Mouse (Mus musculus): ENCODE data around the gene Ccdc34.

The Ccdc34 gene

DNA sequence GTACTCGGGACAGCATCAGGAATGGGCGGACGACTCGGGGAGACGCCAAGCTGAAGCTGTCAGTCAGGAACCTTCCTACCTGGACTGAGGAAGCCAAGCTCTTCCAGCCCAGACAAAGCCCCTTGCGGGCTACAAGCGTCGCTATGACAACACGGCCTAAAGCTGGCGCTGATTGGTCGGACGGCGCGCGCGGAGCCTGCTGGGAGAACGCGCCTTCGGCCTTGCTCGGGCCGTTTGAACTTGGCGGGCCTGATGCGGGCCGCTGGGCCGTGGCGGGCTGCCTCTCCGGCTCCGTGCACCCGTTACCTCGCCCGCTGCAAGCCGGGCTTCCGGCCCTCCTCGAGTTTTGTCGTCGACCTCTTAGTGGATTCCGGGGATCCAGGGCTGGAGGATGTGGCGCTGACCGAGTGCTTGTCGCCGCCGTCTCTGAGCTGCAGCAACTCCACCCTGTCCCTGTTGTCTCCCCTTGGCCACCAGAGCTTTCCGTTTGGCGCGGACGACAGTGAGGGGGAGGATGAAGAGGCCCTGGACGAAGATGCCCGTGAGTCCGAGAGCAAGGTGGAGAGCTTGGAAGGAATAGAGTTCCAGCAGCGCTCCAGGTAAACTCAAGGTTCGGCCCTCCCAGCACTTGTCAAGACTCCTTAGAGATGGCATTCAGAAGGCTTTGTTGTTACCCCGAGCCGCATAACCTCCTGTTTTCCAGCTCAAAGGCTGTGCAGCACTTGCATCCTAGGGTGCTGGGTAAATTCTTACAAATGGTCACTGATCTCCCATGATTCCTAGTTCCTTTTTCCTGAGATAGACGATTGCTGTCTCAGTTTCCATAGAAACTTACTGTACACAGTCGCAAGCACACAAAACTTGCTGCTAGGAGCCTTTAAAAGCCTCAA, at the start of gene Ccdc34:
Ccdc34 (plus strand) TSS at position 202 of the 890 bp plus-strand sequence.
- peak; percentile 83 for DNase-seq (ENCODE audit: low spot score)

DNA sequence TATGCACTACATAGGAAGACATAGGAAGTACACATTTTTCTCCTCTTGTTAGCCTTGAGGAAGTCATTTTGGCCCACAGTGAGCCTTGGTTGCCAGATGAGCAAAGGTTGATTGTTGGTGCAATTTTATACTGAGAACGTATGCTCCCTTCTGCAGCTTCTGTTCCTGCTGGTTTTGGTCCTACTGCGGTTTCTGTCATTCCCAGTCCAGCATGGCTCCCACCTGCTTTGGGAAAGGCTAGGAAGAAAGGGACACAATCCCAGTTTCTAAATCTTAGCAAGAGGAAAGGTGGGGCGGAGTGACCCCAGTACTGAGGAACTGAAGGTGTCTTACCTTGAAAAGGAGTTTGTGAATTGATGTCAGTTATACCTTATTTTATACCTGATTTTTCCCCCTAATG, 48.2 kb upstream of the Ccdc34 start:
- DNase-seq (ENCODE audit: low spot score) = no peak

DNA sequence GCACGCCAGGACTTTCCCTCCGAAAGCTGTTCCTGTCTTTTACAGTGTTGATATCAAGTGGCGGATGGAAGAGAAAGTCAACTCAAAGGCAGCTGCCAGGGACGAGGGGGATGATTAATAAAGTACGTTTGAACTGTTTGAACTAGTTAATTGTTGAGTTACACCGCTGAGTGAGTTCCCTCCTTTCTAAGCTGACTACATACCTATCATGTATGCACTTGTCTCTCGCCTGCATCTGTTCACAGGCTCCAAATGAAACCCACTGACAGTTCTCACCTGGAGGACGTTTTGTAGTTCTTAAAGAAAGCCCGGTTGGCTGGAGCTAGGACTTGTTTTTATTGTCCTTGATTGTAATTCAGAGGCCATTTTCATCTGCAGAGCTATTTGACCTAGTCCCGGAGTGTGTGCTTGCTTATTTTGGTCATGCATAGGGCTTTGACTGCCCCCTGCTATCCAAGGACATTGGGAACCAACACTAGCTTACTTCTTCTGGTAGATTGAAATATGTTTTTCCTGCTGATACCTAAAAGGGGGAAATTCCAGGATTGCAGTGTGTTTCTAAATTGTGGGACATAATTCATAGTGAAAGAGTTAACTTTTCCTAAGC, 47.6 kb upstream of the Ccdc34 start:
- DNase-seq (ENCODE audit: low spot score) = no peak

DNA sequence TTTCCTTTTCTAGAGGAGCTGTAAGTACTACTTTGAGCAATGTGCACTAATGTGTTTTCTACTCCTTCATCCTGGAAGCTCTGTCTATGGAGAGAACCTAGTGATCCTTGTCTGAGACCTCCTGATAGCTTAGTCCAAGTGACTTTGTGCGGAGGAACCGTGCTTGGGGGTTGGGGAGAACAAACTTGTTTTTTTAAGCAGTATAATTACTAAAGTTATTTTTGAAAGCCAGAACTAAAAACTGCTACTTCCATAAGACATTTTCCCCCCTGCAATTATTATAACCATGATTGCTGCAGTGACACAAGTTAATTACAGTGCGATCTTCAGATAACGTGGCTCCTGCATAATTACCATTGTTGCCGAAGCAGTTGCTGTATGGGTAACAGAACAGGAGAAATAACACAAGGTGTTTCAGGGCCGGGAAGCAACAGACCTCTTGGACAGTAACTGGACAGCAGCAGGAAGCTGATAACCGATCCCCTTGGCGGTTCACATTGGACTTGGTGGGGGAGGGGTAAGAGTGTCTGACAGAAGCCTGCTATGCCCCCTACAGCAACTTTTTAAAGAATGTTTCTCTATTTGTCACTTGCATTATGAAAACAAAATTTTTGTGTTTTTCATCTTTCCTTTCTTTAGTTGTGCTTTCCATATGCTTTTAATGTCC, 46.7 kb upstream of the Ccdc34 start:
- DNase-seq (ENCODE audit: low spot score) = no peak

DNA sequence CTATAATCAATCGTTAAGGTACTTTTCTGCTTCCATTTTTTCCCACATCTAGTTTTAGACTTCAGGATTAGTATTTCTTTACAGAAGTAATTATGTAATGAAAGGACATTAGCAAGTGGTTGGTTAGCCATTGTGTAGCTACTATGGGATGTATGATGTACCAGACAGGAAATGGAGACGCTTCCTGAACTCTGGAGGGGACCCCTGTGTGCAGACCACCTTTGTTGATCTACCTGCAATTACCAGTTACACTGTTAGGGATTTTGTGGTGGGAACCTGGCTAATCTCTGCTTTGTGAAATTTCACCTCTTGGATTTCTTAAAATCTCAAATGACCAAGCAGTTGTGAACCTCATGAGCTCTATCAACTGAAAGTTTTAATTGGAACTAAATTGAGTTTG, 45.3 kb upstream of the Ccdc34 start:
- no peak for DNase-seq (ENCODE audit: low spot score)

DNA sequence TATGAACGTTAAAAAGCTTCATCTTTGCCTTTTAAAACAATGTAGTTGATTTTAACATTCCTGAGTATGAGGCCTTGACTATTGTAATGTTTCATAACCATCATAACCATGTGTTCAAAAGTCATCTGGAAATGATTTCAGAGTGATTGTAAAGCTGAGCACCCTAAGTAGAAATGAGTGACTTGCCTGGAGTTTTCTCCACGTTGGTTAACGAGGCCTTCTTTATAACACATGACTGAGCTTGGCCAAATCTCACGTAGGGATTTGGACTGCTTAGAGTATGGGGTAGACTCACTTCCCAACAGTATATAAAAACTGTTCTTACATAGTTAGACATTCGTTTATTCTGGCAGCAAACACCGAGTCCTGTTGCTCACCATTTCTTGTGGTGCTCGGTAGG, 44.7 kb upstream of the Ccdc34 start:
- no peak for DNase-seq (ENCODE audit: low spot score)

DNA sequence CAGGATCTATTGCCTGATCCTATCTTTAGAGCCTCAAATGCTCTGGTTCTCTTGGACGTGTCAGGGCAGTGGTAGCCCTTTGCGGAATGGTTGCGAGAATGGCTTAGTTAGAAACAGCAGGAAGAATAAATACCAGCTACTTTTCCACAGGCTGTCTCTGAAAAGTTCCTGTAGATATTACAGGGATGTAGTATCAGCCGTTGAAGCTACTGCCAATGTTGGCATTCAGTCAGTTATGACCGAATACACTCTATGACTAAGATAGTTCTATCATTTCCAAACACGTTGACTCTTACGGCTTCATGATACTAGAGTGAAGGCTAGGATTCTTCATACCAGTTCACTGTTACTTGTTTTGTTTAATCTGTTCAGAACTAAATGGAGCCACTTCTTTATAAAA, 42.8 kb upstream of the Ccdc34 start:
- no peak for DNase-seq (ENCODE audit: low spot score)

DNA sequence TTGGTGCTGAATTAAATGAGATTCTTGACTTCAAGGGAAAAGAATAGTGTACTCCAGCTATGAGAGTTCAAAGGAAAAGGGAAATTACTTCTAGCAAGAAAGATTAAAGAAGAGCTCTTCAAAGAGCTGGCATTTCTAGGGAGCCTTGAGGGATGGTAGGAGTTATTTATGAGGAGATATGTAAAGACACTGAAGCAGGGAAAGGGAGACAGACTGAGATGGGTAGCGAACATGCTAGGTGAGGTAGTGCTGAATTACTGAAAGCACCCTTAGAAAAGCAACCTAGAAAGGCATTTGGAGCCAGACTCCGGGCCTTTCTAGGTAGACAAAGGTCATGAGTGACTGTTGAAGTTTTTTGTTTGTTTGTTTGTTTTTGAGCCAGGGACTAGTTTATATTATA, 41.4 kb upstream of the Ccdc34 start:
- no peak for DNase-seq (ENCODE audit: low spot score)

DNA sequence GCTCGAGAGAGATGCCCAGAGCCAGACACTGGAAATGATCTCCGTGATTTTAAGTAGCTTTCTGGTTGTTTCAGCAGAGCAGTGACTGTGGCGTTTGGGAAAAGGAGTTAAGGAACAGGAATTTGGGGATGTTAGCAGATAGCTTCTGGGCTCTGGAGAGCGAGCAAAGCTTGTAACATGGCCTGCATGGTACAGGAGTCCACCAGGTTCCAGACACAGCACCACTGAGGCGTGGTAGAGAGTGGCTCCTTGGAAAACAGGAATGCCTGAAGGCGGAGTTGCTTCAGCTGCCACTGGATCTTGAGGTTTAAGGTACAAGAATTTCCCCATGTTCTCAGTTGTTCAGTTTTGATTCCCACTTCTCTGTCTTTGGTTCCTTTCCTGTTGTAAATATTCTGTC, 40.3 kb upstream of the Ccdc34 start:
- DNase-seq (ENCODE audit: low spot score) = no peak

DNA sequence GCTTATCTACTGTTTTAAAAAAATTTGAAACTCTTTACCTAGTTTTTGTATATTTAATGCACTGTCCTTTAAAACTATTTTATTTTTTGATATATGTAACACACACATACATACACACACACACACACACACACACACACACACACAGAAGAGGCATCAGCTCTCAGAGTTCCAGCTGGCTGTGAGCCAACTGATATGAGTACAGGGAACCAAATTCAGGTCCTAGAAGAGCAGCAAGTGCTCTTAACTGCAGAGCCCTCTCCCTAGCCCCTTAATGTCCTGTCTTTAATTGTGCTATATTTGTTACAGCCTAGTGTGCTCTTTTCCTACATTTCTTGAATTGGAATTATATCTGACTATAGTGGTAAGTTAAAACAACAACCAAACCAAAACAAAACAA, 38.4 kb upstream of the Ccdc34 start:
- no peak for DNase-seq (ENCODE audit: low spot score)

DNA sequence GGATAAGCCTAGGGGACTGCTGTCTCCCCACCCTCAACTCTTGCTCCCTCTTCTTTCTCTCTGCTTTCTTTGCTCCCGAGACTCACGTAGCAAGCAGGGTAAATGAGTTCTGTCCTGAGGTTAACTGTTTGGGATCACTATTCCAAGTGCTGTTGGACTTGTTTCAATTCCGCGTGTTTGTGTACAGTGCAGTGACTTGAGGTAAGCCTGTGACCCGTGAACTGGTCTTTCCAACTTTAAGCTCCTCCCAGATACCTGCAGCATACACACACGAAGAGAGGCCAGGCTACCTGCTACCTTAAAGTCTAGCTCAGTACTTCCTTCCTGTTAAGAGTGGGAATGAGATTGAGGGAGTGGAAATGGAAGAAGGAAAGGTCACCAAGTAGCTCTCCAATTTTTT, 34.2 kb upstream of the Ccdc34 start:
- no peak for DNase-seq (ENCODE audit: low spot score)

DNA sequence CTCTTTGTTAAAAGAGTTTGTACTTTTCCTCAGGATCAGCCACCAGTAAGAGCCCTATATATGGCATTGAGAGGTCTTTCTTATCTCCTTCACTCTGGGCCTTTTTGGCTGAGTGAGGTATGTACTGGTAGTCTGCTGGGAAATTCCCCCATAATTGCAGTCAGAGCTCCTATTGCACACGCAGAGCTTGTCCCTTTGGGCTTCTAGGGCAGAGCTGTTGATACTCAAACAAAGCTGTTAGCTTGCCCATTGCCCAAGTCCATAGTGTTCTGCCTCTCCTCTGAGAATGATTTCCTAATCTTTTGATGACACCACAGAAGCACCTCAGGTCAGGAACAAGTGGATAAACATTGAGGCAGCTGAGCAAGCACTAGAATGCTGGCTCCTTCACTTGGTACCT, 32.7 kb upstream of the Ccdc34 start:
- no peak for DNase-seq (ENCODE audit: low spot score)

DNA sequence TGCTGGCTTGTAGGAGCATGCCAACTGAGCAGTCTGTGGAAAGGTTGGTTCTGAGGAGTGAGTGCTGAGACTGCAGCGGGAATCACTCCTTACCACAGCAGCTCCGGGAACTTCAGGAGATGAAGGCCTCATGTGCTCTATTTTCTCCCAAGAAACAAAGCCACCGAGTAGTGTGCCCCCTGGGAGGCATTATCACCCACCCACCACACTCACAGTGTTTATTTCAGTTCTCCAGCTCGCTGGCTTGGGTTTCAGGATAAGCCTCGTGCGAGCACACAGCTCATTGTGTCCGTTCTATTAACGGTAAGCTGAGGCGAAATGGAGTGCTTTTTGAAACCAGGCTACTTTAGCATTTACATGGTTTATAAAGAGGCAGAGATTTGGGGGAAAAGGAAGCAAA, 32.1 kb upstream of the Ccdc34 start:
- no peak for DNase-seq (ENCODE audit: low spot score)

DNA sequence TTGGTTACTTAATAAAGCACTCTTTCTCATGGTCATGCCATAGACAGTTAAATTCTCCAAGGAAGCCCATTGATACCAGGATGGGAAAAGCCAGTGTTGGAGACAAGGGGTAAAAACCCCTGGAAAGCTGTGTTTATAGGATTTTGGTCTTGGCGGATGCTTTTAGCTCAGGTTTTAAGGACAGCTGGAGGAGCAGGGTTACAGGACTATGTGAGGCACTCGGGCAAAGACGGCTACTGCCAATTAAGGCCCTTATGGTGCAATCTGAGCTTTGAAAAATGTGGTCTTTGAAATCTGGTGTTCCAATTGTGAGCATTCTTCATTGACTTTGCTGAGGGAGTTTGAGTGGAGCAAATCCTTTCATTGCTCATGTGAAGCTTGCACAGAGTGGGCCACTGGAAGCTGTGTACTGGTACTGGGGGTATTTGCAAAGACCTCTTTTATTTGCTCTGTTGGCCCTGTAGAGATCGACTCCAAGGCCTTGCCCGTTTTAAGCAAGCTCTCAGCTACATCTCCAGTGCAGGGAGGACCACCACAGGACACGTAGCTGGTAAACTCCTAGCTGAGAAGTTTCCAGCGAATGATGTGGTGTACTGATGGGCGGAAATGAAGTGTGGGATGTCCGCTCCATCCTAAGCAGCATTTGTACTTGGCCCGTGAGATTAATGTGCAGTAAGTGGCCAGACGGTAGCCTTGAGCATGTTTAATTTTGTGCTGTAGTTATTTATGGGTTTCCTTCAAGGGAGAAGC, 31.4 kb upstream of the Ccdc34 start:
- no peak for DNase-seq (ENCODE audit: low spot score)

DNA sequence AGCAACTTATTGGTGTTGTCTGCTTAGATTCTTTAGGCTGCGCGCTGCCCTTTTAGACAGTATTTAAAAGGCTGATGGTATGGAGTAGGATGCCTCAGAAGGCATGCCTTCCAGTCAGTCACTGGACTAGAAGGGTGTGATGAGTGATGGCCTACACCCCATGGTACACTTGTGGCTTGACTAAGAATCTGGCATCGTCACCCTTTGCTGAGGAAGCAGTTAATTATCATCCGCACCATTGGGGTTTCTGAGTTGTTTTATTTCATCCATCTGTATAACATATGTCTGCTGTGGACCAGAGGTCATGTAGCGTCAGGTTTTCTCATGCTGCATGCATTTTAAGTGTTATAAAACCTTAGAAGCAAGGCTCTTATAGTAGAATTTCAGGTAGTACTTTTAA, 29.7 kb upstream of the Ccdc34 start:
- no peak for DNase-seq (ENCODE audit: low spot score)

DNA sequence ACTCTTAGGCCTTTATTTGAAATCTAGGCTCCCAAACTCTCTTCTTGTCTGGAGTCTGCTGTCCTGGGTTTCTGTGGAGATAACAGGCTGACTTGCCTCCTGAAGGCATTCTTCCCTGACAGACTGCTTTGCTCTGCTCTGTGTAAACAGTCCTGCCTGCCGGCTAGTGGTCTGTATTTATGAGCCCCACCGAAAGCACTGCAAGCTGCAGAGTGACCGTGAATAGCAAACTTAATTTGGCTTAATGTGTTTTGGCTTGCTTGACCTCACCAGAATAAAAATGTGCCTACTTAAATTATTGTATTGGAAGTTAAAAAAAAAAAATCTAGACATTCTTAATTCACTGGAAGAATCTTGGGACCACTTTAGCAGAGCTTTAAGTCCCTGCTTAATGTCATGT, 28.4 kb upstream of the Ccdc34 start:
- DNase-seq (ENCODE audit: low spot score) = no peak

DNA sequence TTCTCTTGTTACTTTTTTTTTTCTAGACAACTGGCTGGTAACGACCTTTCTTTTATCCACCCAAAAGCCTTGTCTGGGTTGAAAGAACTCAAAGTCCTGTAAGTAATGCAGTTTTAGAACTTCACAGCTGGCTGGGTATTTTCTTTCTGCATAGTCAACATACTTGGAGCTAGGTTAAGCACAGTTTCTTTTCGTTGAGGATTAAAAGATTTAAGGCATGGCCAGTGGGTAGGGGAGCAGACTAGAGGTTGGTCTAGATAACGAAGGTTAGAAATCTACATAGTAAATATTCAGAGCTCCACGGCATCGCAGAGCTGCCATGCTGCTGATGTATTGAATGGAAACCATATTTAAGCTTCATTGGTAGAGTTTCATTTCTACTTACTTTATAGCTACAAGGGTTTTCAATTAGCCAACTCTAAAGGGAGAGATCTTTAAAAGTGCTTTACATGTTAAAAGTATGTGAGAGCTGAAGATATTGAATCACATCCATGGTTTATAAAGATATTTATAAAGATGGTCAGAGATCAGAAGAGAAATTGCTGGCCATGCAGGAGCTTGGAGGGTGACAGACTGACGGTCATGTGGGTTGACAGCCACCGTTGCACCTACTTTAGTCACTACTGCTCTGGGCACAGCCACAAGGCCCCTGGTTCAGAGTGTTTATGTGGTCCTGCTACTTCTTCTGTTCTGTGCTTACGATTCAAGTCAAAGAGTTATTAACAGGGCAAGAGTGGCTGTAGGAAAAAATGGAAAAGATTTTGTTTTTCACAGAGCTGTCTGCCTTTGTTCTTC, 27.7 kb upstream of the Ccdc34 start:
- DNase-seq (ENCODE audit: low spot score) = no peak

DNA sequence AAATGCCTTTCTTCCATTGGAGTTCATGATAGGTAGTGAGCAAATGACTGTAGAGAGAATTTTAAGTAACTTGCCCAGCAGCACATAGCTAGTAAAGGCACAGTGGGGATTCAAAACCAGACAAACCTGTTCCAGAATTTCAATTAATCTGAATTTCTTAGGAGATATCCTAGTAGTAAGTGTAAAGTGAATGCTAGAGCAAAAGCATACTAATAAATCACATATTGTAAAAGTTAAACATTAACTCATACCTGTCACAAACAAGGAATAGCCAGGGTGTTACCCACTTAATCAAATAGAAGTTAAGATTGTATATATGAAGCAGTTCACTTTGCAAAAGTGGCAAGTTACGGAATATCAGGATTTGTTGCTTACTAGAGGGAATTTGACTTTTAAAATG, 25.9 kb upstream of the Ccdc34 start:
- DNase-seq (ENCODE audit: low spot score) = no peak

DNA sequence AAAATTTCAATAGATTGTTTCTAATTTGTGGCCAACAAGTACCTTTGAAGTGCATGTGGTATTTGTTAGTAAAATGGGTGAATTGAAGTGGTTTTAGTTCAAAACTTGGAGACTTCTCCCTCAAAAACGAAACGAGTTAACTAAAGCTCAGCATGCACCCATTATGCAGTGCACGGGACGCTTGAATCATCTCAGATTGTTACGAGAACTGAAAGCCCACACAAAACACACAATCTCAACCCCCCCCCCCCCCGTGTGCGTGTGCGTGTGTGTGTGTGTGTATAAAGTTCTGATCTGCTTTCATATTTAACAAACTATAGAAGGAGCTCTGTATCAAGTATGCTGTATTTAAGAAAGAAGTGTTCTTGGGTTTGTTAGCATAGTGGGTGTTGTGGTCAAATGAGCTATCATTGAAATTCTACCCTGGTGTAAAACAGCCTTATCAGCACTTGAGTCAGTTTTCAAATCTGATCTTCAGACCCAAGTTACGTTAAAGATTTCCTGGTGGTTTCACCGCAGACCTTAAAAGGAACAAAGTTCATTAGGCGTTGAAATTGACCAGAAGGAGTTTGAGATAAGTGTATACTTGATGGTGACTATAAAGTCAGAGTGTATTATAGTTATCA, 25.1 kb upstream of the Ccdc34 start:
- DNase-seq (ENCODE audit: low spot score) = no peak

DNA sequence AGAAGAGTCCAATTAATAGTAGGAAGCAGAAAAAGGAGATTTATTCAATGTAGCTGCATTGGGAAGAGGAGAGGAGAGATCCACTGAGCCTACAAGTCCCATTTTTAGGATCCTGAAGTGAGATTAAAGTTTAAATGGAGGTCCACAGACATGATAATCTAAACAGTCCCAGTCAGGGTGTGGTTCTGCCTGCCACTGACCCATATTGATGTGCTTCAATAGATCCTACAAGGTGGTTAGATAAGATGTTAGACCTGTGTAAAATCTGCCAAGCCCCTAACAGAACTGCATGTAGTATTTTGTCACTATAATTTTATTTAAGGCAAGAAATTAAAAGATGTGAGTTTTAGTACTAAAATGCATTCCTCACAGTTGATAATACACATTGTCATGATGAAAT, 24.2 kb upstream of the Ccdc34 start:
- no peak for DNase-seq (ENCODE audit: low spot score)

DNA sequence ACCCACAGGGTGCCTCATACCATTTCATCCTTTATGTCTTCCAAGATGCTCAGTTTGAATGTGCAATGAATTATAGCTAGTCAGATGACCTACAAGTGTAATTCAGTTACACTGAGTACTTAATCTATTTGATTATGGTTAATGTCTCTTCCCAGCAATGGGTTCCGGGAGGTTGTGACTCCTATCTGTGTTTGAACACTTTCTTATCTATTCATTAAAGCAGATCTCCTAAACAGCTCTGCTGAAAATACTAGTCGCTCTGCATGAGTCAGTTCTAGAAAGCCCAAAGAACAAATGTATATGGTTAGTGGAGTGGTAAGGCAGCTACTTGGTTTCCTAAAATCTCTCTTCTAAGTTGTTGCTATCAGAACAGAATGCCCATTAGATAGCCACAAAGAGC, 22.6 kb upstream of the Ccdc34 start:
- DNase-seq (ENCODE audit: low spot score) = no peak
